Comparison of ENCODE assay signal across 8 mouse cellular contexts in genomic region chr19:25000153-25000552, GRCm38 (mm10). TPM values are rescaled to one million over a fixed set of nuclear protein-coding genes. Genes with fewer than 3 reads are reported as not detected.
DNase-seq lines count a peak whose midpoint lies in the region; ATAC-seq lines count a peak whose summit lies in the region.

No protein-coding gene starts in this region.

- peak overlapping the region; percentile 72 for H3K4me3 ChIP-seq in lung, embryonic 16.5 days (ENCODE audit: low read length)
- peak overlapping the region; percentile 71 for H3K4me3 ChIP-seq in forebrain, embryonic 12.5 days (replicated peaks)
- H3K4me3 ChIP-seq in limb, embryonic 10.5 days = peak overlapping the region; percentile 81
- peak overlapping the region; percentile 66 for H3K4me3 ChIP-seq in neural tube, embryonic 13.5 days

- H3K27me3 ChIP-seq in lung, embryonic 16.5 days (ENCODE audit: control insufficient read depth, insufficient read depth, low read depth, low read length) = peaks cover 15% of the 10 kb centered on the region
- H3K27me3 ChIP-seq in forebrain, embryonic 12.5 days = peaks cover 67% of the 10 kb centered on the region
- H3K27me3 ChIP-seq in limb, embryonic 10.5 days (ENCODE audit: low read depth, poor library complexity, severe bottlenecking) = peaks cover 72% of the 10 kb centered on the region
- H3K27me3 ChIP-seq in neural tube, embryonic 13.5 days = peaks cover 76% of the 10 kb centered on the region

- H3K9me3 ChIP-seq in lung, embryonic 16.5 days (ENCODE audit: control insufficient read depth, low read length) = no peaks in the 10 kb centered on the region
- H3K9me3 ChIP-seq in forebrain, embryonic 12.5 days = no peaks in the 10 kb centered on the region
- no peaks in the 10 kb centered on the region for H3K9me3 ChIP-seq in limb, embryonic 10.5 days (replicated peaks)
- H3K9me3 ChIP-seq in neural tube, embryonic 13.5 days = no peaks in the 10 kb centered on the region

- H3K27ac ChIP-seq in lung, embryonic 16.5 days (ENCODE audit: low read length) = no peak overlapping the region
- H3K27ac ChIP-seq in forebrain, embryonic 12.5 days = no peak overlapping the region
- no peak overlapping the region for H3K27ac ChIP-seq in limb, embryonic 10.5 days
- H3K27ac ChIP-seq in neural tube, embryonic 13.5 days (replicated peaks) = no peak overlapping the region

- no peaks in the 10 kb centered on the region for H3K36me3 ChIP-seq in lung, embryonic 16.5 days (ENCODE audit: control insufficient read depth, insufficient read depth, low read length)
- no peaks in the 10 kb centered on the region for H3K36me3 ChIP-seq in forebrain, embryonic 12.5 days (replicated peaks)
- no peaks in the 10 kb centered on the region for H3K36me3 ChIP-seq in limb, embryonic 10.5 days
- no peaks in the 10 kb centered on the region for H3K36me3 ChIP-seq in neural tube, embryonic 13.5 days

- no peak for DNase-seq in lung, postnatal 14 days
- DNase-seq in limb, embryonic 10.5 days (ENCODE audit: low spot score) = no peak
- DNase-seq in right cerebral cortex, postnatal 36 days (ENCODE audit: low spot score in 2 of 2) = no peak
- no peak for DNase-seq in left cerebral cortex, postnatal 10 days (ENCODE audit: extremely low spot score in 1 of 2, low spot score in 2 of 2)
- DNase-seq in gastrocnemius, adult 8-10 months (ENCODE audit: low spot score in 2 of 2) = no peak

- H3K4me1 ChIP-seq in lung, embryonic 16.5 days (replicated peaks; ENCODE audit: control insufficient read depth, insufficient read depth, low read length) = peaks cover 19% of the 10 kb centered on the region
- peaks cover 17% of the 10 kb centered on the region for H3K4me1 ChIP-seq in forebrain, embryonic 12.5 days
- H3K4me1 ChIP-seq in limb, embryonic 10.5 days = peaks cover 10% of the 10 kb centered on the region
- H3K4me1 ChIP-seq in neural tube, embryonic 13.5 days (replicated peaks) = peaks cover 15% of the 10 kb centered on the region

- peak overlapping the region; percentile 94 for H3K4me2 ChIP-seq in lung, embryonic 16.5 days (ENCODE audit: low read depth, low read length)
- H3K4me2 ChIP-seq in forebrain, embryonic 12.5 days = peak overlapping the region; percentile 98
- H3K4me2 ChIP-seq in neural tube, embryonic 13.5 days = peak overlapping the region; percentile 97

- no peak for ATAC-seq in lung, embryonic 16.5 days (ENCODE audit: low read depth)
- no peak for ATAC-seq in forebrain, embryonic 12.5 days (ENCODE audit: low FRiP score)
- ATAC-seq in neural tube, embryonic 13.5 days (ENCODE audit: low read depth) = no peak

- intact Hi-C loops in left cerebral cortex, postnatal 10 days (cut with DNase I) = no loop called here

- WGBS in lung, embryonic 16.5 days = 10% methylated on average over 9 of the region's 9 CpGs
- WGBS in forebrain, embryonic 12.5 days = 40% methylated on average over 9 of the region's 9 CpGs
- WGBS in limb, embryonic 10.5 days = 31% methylated on average over 9 of the region's 9 CpGs
- 37% methylated on average over 9 of the region's 9 CpGs for WGBS in neural tube, embryonic 13.5 days

- peak overlapping the region; percentile 65 for H3K9ac ChIP-seq in lung, embryonic 16.5 days (ENCODE audit: low read length)
- no peak overlapping the region for H3K9ac ChIP-seq in forebrain, embryonic 12.5 days
- no peak overlapping the region for H3K9ac ChIP-seq in neural tube, embryonic 13.5 days

RNA-seq across cellular contexts. Expression of gene Dock8, which starts 0.8 kb away (rescaled TPM):
- polyA plus RNA-seq in lung, embryonic 16.5 days (2015; fragmentation: Nextera tagmentation; extraction: Ambion mirVana) = 3.9 and 5.0 TPM in 2 replicates
- polyA plus RNA-seq in forebrain, embryonic 12.5 days (2016; fragmentation: Nextera tagmentation; extraction: Ambion mirVana) = 1.3 TPM in 2 replicates
- polyA plus RNA-seq in limb, embryonic 10.5 days (2016; fragmentation: Nextera tagmentation; extraction: Ambion mirVana) = 1.2 TPM in 2 replicates
- polyA plus RNA-seq in neural tube, embryonic 13.5 days (2015; fragmentation: Nextera tagmentation; extraction: Ambion mirVana) = 1.5 and 2.5 TPM in 2 replicates
- 1 to 10 TPM; 3.5 to 4.2 TPM for total RNA-seq in left cerebral cortex, postnatal 10 days (2021)
- 1 to 10 TPM; 1.1 to 1.9 (median 1.7) TPM for total RNA-seq in gastrocnemius, adult 8-10 months (2022)

RNA-seq across cellular contexts. Expression of gene Cbwd1, which starts 38.7 kb away (rescaled TPM):
- polyA plus RNA-seq in lung, embryonic 16.5 days (2015; fragmentation: Nextera tagmentation; extraction: Ambion mirVana) = 19.7 and 21.4 TPM in 2 replicates
- polyA plus RNA-seq in forebrain, embryonic 12.5 days (2016; fragmentation: Nextera tagmentation; extraction: Ambion mirVana) = 23.5 and 24.2 TPM in 2 replicates
- 23.6 and 24.2 TPM in 2 replicates for polyA plus RNA-seq in limb, embryonic 10.5 days (2016; fragmentation: Nextera tagmentation; extraction: Ambion mirVana)
- polyA plus RNA-seq in neural tube, embryonic 13.5 days (2015; fragmentation: Nextera tagmentation; extraction: Ambion mirVana) = 16.6 and 19.9 TPM in 2 replicates
- 10 to 100 TPM; 11.9 to 12.9 TPM for total RNA-seq in left cerebral cortex, postnatal 10 days (2021)
- 10 to 100 TPM; 15.6 to 17.3 (median 16.3) TPM for total RNA-seq in gastrocnemius, adult 8-10 months (2022)
